Mouse (Mus musculus): ENCODE results near the gene Wbp1. TPM values are rescaled to one million over a fixed set of nuclear protein-coding genes. Genes with fewer than 3 reads are reported as not detected.
A peak's percentile ranks its signal among the peaks of the same experiment; 100 is the strongest.

Gene Wbp1
- polyA plus RNA-seq, 1 experiment from 2014 or later, result 227 TPM

DNA sequence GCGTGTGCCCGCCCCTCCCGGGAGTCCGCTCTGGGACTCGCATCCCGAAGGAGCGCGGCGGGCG lies 51.3 kb downstream of the Wbp1 start, which contains the start of gene Tlx2:
Gene Tlx2, minus strand, starts transcription at position 47 of the 64 bp plus-strand sequence.
- ATAC-seq (ENCODE audit: low FRiP score), result no peak
- H3K36me3 ChIP-seq, result no peaks in the 10 kb centered on the region
- no peak within 1 kb of the TSS for H3K9ac ChIP-seq
- no peaks in the 10 kb centered on the region for H3K9me3 ChIP-seq
- peaks cover 28% of the 10 kb centered on the region for H3K4me1 ChIP-seq (replicated peaks)
- H3K4me2 ChIP-seq, result peak within 1 kb of the TSS; percentile 11; the same call in 1 of the 2 replicates
- H3K27ac ChIP-seq, result no peak within 1 kb of the TSS
- 0% methylated on average over 9 of the region's 10 CpGs for WGBS
- peaks cover 99% of the 10 kb centered on the region for H3K27me3 ChIP-seq
- peak within 1 kb of the TSS; percentile 23 for H3K4me3 ChIP-seq

DNA sequence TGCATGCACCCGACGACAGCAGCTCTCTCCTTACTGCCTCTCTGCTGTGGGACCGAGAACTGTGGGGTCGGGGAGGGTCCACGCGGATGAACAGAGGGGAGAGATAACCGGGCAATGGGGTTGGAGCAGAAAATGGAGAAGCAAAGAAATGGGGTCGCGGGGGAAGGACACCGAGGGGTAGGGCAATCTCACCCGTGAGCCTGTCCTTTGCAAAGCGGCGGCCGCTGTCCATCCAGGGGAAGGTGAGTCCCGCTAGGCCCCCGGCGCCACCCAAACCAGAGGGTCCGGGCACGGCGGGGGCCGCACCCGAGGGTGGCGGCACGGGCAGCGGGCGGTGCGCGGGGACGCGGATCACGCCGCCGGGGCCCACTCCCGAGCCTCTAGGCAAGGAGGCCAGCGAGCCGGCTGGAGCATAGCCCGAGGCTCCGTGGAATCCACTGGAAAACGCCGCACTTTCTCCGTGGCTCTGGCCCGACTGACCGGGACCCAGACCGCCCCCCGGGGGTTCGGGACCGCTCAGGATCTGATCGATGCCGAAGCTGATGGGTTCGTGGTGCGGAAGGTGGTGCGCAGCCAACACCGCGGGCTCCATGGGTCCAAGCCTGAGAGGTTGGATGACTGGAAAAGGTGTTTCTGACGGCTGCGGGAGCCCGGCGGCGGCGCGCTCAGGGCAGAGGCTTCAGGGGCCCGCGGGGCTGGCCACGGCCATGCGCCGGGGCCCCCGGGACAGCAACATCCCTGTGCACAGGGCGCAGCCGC lies 51.7 kb downstream of the Wbp1 start:
- H3K9me3 ChIP-seq, result no peaks in the 10 kb centered on the region
- peaks cover 99% of the 10 kb centered on the region for H3K27me3 ChIP-seq
- no peak for ATAC-seq (ENCODE audit: low FRiP score)
- H3K4me3 ChIP-seq, result peak overlapping the region; percentile 21
- H3K27ac ChIP-seq, result no peak overlapping the region
- peaks cover 28% of the 10 kb centered on the region for H3K4me1 ChIP-seq (replicated peaks)
- no peaks in the 10 kb centered on the region for H3K36me3 ChIP-seq
- no peak overlapping the region for H3K9ac ChIP-seq
- peak overlapping the region; percentile 11; the same call in 1 of the 2 replicates for H3K4me2 ChIP-seq
- WGBS, result 2% methylated on average over 66 of the region's 69 CpGs

MicroRNA genes within 50 kb of the gene (microRNA counts, 519-probe panel; counts per million panel counts)
- microRNA mmu-miR-3470a+mmu-miR-3470b, result 51.3 counts per million

Small RNAs within 50 kb of the gene (microRNA-seq; reads per million reads assigned to microRNA genes)
- gene Mir3470a, result not detected

Other genes with a start within 250 kb of the Wbp1 start
- 17.5 and 18.6 TPM in 2 replicates for gene Sema4f, start 181.8 kb downstream of the Wbp1 start, polyA plus RNA-seq (2015; fragmentation: Nextera tagmentation; extraction: Ambion mirVana)
- gene M1ap, start 174.7 kb downstream of the Wbp1 start, polyA plus RNA-seq (2015; fragmentation: Nextera tagmentation; extraction: Ambion mirVana), result not detected in 2 replicates
- 2.8 and 3.6 TPM in 2 replicates for gene Dok1, start 88.1 kb downstream of the Wbp1 start, polyA plus RNA-seq (2015; fragmentation: Nextera tagmentation; extraction: Ambion mirVana)
- 5.9 and 6.8 TPM in 2 replicates for gene Loxl3, start 87.4 kb downstream of the Wbp1 start, polyA plus RNA-seq (2015; fragmentation: Nextera tagmentation; extraction: Ambion mirVana)
- gene Aup1, start 67.0 kb downstream of the Wbp1 start, polyA plus RNA-seq (2015; fragmentation: Nextera tagmentation; extraction: Ambion mirVana), result 168 and 178 TPM in 2 replicates
- gene Htra2, start 66.3 kb downstream of the Wbp1 start, polyA plus RNA-seq (2015; fragmentation: Nextera tagmentation; extraction: Ambion mirVana), result 68.6 and 74.6 TPM in 2 replicates
- gene Dqx1, start 63.7 kb downstream of the Wbp1 start, polyA plus RNA-seq (2015; fragmentation: Nextera tagmentation; extraction: Ambion mirVana), result 0.81 and 0.91 TPM in 2 replicates
- 1.6 and 2.8 TPM in 2 replicates for gene Tlx2, start 51.3 kb downstream of the Wbp1 start, polyA plus RNA-seq (2015; fragmentation: Nextera tagmentation; extraction: Ambion mirVana)
- 45.6 and 47.1 TPM in 2 replicates for gene Pcgf1, start 43.7 kb downstream of the Wbp1 start, polyA plus RNA-seq (2015; fragmentation: Nextera tagmentation; extraction: Ambion mirVana)
- gene Lbx2, start 35.2 kb downstream of the Wbp1 start, polyA plus RNA-seq (2015; fragmentation: Nextera tagmentation; extraction: Ambion mirVana), result 0.41 TPM in 1 of 2 replicates, not detected in the other
- gene Ccdc142, start 20.0 kb downstream of the Wbp1 start, polyA plus RNA-seq (2015; fragmentation: Nextera tagmentation; extraction: Ambion mirVana), result 3.0 and 5.9 TPM in 2 replicates
- gene Gm42688, start 19.9 kb downstream of the Wbp1 start, polyA plus RNA-seq (2015; fragmentation: Nextera tagmentation; extraction: Ambion mirVana), result 4.0 and 4.4 TPM in 2 replicates
- 123 TPM in 2 replicates for gene Mrpl53, start 12.5 kb downstream of the Wbp1 start, polyA plus RNA-seq (2015; fragmentation: Nextera tagmentation; extraction: Ambion mirVana)
- 21.5 and 25.7 TPM in 2 replicates for gene Mogs, start 6.1 kb downstream of the Wbp1 start, polyA plus RNA-seq (2015; fragmentation: Nextera tagmentation; extraction: Ambion mirVana)
- gene Ino80b, start 3.9 kb upstream of the Wbp1 start, polyA plus RNA-seq (2015; fragmentation: Nextera tagmentation; extraction: Ambion mirVana), result 13.4 and 14.1 TPM in 2 replicates
- gene Rtkn, start 13.9 kb upstream of the Wbp1 start, polyA plus RNA-seq (2015; fragmentation: Nextera tagmentation; extraction: Ambion mirVana), result 15.9 and 16.6 TPM in 2 replicates
- gene Wdr54, start 34.8 kb upstream of the Wbp1 start, polyA plus RNA-seq (2015; fragmentation: Nextera tagmentation; extraction: Ambion mirVana), result 15.2 and 15.5 TPM in 2 replicates
- 4.3 and 6.0 TPM in 2 replicates for gene 1700003E16Rik, start 34.8 kb upstream of the Wbp1 start, polyA plus RNA-seq (2015; fragmentation: Nextera tagmentation; extraction: Ambion mirVana)
- 142 and 147 TPM in 2 replicates for gene Dctn1, start 44.4 kb upstream of the Wbp1 start, polyA plus RNA-seq (2015; fragmentation: Nextera tagmentation; extraction: Ambion mirVana)
- gene Slc4a5, start 98.3 kb upstream of the Wbp1 start, polyA plus RNA-seq (2015; fragmentation: Nextera tagmentation; extraction: Ambion mirVana), result 2.3 and 5.4 TPM in 2 replicates
- 23.8 and 26.3 TPM in 2 replicates for gene Mthfd2, start 204.3 kb upstream of the Wbp1 start, polyA plus RNA-seq (2015; fragmentation: Nextera tagmentation; extraction: Ambion mirVana)
- gene Mob1a, start 204.5 kb upstream of the Wbp1 start, polyA plus RNA-seq (2015; fragmentation: Nextera tagmentation; extraction: Ambion mirVana), result 27.3 and 27.6 TPM in 2 replicates
- gene Bola3, start 227.6 kb upstream of the Wbp1 start, polyA plus RNA-seq (2015; fragmentation: Nextera tagmentation; extraction: Ambion mirVana), result 62.2 and 68.7 TPM in 2 replicates

Data from hindbrain, embryonic 13.5 days (tissue).